Mouse (Mus musculus) midbrain, embryonic 16.5 days (tissue): ENCODE measurements around the gene Srek1. TPM values are rescaled to one million over a fixed set of nuclear protein-coding genes. Genes with fewer than 3 reads are reported as not detected.

Source experiments
- ATAC-seq: fragments of 200-750 bp; cut with Nextera tagmentation; 2 replicates; pipeline ENCODE4 v1.8.0; 2017; ENCODE audit warnings: moderate TSS enrichment
- H3K27ac ChIP-seq: fragments of 300-500 bp; sonication (generic); 2 replicates; pipeline ENCODE4 v1.5.1; 2014; ENCODE audit warnings: mild to moderate bottlenecking, low read length, mixed read lengths
- H3K27me3 ChIP-seq: fragments of 300-500 bp; sonication (generic); 2 replicates; pipeline ENCODE4 v1.6.1; 2014; ENCODE audit warnings: low read depth, low read length, mixed read lengths; ENCODE audit not compliant: control insufficient read depth, insufficient read depth
- H3K36me3 ChIP-seq: fragments of 300-500 bp; sonication (generic); 2 replicates; pipeline ENCODE4 v1.6.1; 2014; ENCODE audit warnings: mild to moderate bottlenecking, low read length, moderate library complexity, mixed read lengths; ENCODE audit not compliant: control insufficient read depth, insufficient read depth
- H3K4me1 ChIP-seq: fragments of 300-500 bp; sonication (generic); 2 replicates; pipeline ENCODE4 v1.6.1; 2014; ENCODE audit warnings: mild to moderate bottlenecking, low read length, mixed read lengths; ENCODE audit not compliant: control insufficient read depth, insufficient read depth
- H3K4me2 ChIP-seq: fragments of 300-500 bp; sonication (generic); 2 replicates; pipeline ENCODE4 v1.6.1; 2014; ENCODE audit warnings: mild to moderate bottlenecking, low read length, mixed read lengths
- H3K4me3 ChIP-seq: fragments of 300-500 bp; sonication (generic); 2 replicates; pipeline ENCODE4 v1.5.1; 2014; ENCODE audit warnings: low read depth, mild to moderate bottlenecking, low read length, moderate library complexity, mixed read lengths
- H3K9ac ChIP-seq: fragments of 300-500 bp; sonication (generic); 2 replicates; pipeline ENCODE4 v1.6.1; 2014; ENCODE audit warnings: low read depth, low read length, mixed read lengths
- H3K9me3 ChIP-seq: fragments of 300-500 bp; sonication (generic); replicated peaks from 2 replicates; pipeline ENCODE4 v1.6.1; 2014; ENCODE audit warnings: mild to moderate bottlenecking, low read length, mixed read lengths; ENCODE audit not compliant: control insufficient read depth, poor library complexity, severe bottlenecking
- WGBS: fragments of 180-500 bp; shearing (Covaris S2); extraction: QIAGEN DNeasy Blood & Tissue Kit; methylation state at CpG from one replicate; pipeline ENCODE4 v1.1.7; 2014; 5-methylcytosine and 5-hydroxymethylcytosine counted together
- polyA plus RNA-seq: library from polyadenylated mRNA; unstranded; fragments of >200 nt; fragmentation: Nextera tagmentation; extraction: Ambion mirVana; gene quantifications from 2 replicates; pipeline ENCODE4 v1.2.1, GENCODE M21; 2015

Srek1 gene
- polyA plus RNA-seq, 1 experiment from 2014 or later, result 65.0 TPM

DNA sequence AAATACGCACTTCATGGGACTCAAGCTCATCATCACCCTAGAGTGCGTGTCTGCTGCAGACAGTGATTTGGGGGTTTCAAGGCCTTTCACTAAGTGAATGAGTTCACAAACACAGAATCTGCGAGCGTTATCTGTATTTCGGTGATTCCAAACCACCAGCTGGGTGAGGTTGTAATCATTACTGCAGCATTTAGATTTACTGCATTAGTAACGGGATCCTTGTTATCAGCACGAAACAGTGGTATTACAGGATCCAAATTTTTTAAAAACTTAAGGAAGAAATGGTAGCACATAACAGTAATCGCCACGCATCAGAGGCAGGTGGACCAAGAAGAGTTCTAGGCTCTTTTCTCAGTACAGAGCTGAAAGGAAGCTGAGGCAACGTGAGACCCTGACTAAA, 12.4 kb downstream of the Srek1 start:
- Histone ChIP-seq H3K9me3 (no peaks in the 10 kb centered on the region), H3K27me3 (no peaks in the 10 kb centered on the region), H3K9ac (no peak overlapping the region), H3K4me1 (no peaks in the 10 kb centered on the region), H3K4me2 (no peak overlapping the region), H3K36me3 (peaks cover 23% of the 10 kb centered on the region), H3K4me3 (no peak overlapping the region), H3K27ac (no peak overlapping the region)
- WGBS, result 90% methylated on average over 10 of the region's 10 CpGs
- no peak for ATAC-seq

- no peak overlapping the region for H3K27ac ChIP-seq
- no peaks in the 10 kb centered on the region for H3K27me3 ChIP-seq
- WGBS, result 52% methylated on average over 3 of the region's 3 CpGs
- H3K4me3 ChIP-seq, result no peak overlapping the region
- ATAC-seq, result no peak
- no peaks in the 10 kb centered on the region for H3K9me3 ChIP-seq
- H3K9ac ChIP-seq, result no peak overlapping the region
- peaks cover 9% of the 10 kb centered on the region for H3K36me3 ChIP-seq
- H3K4me2 ChIP-seq, result no peak overlapping the region
- no peaks in the 10 kb centered on the region for H3K4me1 ChIP-seq
Observed at GRCm38 (mm10) chr13:103751421-103751820, 23.0 kb downstream of the Srek1 start.

- H3K9ac ChIP-seq, result no peak overlapping the region
- H3K27ac ChIP-seq, result no peak overlapping the region
- no peak for ATAC-seq
- H3K4me3 ChIP-seq, result no peak overlapping the region
- H3K9me3 ChIP-seq, result no peaks in the 10 kb centered on the region
- 97% methylated on average over 2 of the region's 2 CpGs for WGBS
- no peaks in the 10 kb centered on the region for H3K4me1 ChIP-seq
- no peak overlapping the region for H3K4me2 ChIP-seq
- H3K36me3 ChIP-seq, result peaks cover 20% of the 10 kb centered on the region
- no peaks in the 10 kb centered on the region for H3K27me3 ChIP-seq
Observed at GRCm38 (mm10) chr13:103745688-103746087, 28.7 kb downstream of the Srek1 start.

- no peaks in the 10 kb centered on the region for H3K9me3 ChIP-seq
- H3K4me2 ChIP-seq, result no peak overlapping the region
- WGBS, result 94% methylated on average over 4 of the region's 4 CpGs
- H3K36me3 ChIP-seq, result peaks cover 20% of the 10 kb centered on the region
- no peak overlapping the region for H3K9ac ChIP-seq
- H3K27ac ChIP-seq, result no peak overlapping the region
- H3K4me3 ChIP-seq, result no peak overlapping the region
- no peaks in the 10 kb centered on the region for H3K4me1 ChIP-seq
- H3K27me3 ChIP-seq, result no peaks in the 10 kb centered on the region
- ATAC-seq, result no peak
Observed at GRCm38 (mm10) chr13:103745160-103745559, 29.2 kb downstream of the Srek1 start.

GRCm38 (mm10) chr13:103735330-103736007, 38.9 kb downstream of the Srek1 start:
- Histone ChIP-seq H3K4me1 (no peaks in the 10 kb centered on the region), H3K27ac (no peak overlapping the region), H3K36me3 (peaks cover 16% of the 10 kb centered on the region), H3K9me3 (no peaks in the 10 kb centered on the region), H3K4me2 (no peak overlapping the region), H3K9ac (no peak overlapping the region), H3K27me3 (no peaks in the 10 kb centered on the region), H3K4me3 (no peak overlapping the region)
- WGBS, result 91% methylated on average over 5 of the region's 5 CpGs
- ATAC-seq, result no peak

- Histone ChIP-seq H3K4me2 (no peak overlapping the region), H3K9me3 (peaks cover 2% of the 10 kb centered on the region; the same call in 1 of the 2 replicates), H3K27ac (no peak overlapping the region), H3K4me3 (no peak overlapping the region), H3K27me3 (no peaks in the 10 kb centered on the region), H3K4me1 (no peaks in the 10 kb centered on the region), H3K36me3 (no peaks in the 10 kb centered on the region), H3K9ac (no peak overlapping the region)
- ATAC-seq, result no peak
- WGBS, result 84% methylated on average over 2 of the region's 2 CpGs
Observed at GRCm38 (mm10) chr13:103726872-103727271, 47.5 kb downstream of the Srek1 start.

DNA sequence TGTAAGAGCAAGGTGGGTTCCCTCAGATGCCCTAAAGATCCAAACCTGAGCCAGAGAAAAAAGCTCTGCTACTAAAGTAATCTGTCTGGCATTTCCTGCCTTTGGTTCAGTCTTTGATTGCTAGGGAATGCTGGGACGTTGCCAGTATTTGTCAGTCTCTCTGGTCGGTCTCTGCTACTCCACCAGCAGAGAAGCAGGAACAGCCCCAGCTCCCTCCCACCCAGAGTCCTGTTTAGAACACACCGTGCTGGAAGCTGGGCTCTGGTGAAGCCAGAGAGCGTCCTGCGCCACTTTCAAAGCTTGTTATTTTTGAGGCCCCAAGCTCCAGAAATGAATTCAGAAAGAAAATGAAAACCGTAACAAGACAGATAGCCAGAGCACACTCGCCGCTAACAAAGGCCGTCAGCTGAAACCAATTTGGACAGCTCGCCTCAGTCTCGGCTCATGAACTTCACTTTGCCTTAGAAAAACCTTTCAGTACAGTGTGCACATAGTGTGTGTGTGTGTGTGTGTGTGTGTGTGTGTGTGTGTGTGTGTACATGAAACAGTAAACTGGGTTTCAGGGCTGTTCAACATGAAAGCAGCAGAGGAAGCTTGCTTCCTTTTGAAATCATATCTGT, 62.9 kb downstream of the Srek1 start:
- Histone ChIP-seq H3K4me3 (no peak overlapping the region), H3K27me3 (no peaks in the 10 kb centered on the region), H3K9me3 (no peaks in the 10 kb centered on the region), H3K36me3 (no peaks in the 10 kb centered on the region), H3K9ac (no peak overlapping the region), H3K4me1 (peaks cover 2% of the 10 kb centered on the region; the same call in 1 of the 2 replicates), H3K4me2 (no peak overlapping the region), H3K27ac (peak overlapping the region; percentile 32)
- 0 out of 2 replicates have a peak, but pooled peaks have one; percentile 42 for ATAC-seq
- 60% methylated on average over 11 of the region's 11 CpGs for WGBS

GRCm38 (mm10) chr13:103710359-103710781, 64.0 kb downstream of the Srek1 start:
- no peak overlapping the region for H3K27ac ChIP-seq
- no peak overlapping the region for H3K9ac ChIP-seq
- no peak overlapping the region for H3K4me2 ChIP-seq
- ATAC-seq, result no peak
- H3K4me3 ChIP-seq, result no peak overlapping the region
- H3K27me3 ChIP-seq, result no peaks in the 10 kb centered on the region
- no peaks in the 10 kb centered on the region for H3K36me3 ChIP-seq
- WGBS, result 53% methylated on average over 7 of the region's 7 CpGs
- H3K4me1 ChIP-seq, result peaks cover 2% of the 10 kb centered on the region; the same call in 1 of the 2 replicates
- H3K9me3 ChIP-seq, result no peaks in the 10 kb centered on the region

GRCm38 (mm10) chr13:103705436-103705978, 68.9 kb downstream of the Srek1 start:
- Histone ChIP-seq H3K36me3 (no peaks in the 10 kb centered on the region), H3K9ac (no peak overlapping the region), H3K4me1 (peaks cover 2% of the 10 kb centered on the region; the same call in 1 of the 2 replicates), H3K27ac (no peak overlapping the region), H3K4me3 (no peak overlapping the region), H3K27me3 (no peaks in the 10 kb centered on the region), H3K9me3 (no peaks in the 10 kb centered on the region), H3K4me2 (no peak overlapping the region)
- whole genome bisulfite sequencing, result 75% methylated on average over 6 of the region's 6 CpGs
- ATAC-seq, result no peak
